Mouse (Mus musculus): ENCODE data around the gene Grm8.
A peak's percentile ranks its signal among the peaks of the same experiment; 100 is the strongest.

The Grm8 gene

DNA sequence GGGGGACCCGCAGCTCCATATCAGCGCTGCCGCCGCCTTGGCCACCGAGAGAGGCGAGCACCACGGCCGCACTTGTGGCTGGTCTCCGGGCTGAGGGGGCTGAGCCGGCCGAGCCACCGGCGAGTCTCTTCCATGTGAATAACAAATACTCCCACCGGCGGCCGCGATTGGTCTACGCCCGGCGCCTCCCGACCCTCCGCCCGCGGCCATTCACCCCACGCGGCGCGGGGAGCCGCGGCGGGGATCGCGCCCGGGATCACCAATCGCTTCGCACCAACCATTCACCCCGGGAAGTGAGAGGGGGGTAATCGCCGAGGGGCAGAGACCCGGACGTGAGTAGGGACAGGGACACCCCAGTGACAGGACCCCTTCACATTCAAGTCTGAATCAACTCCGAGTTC lies at the start of gene Grm8:
Grm8 (minus strand) TSS at position 178 of the 401 bp plus-strand sequence.
- no peak for DNase-seq (ENCODE audit: low read depth)

DNA sequence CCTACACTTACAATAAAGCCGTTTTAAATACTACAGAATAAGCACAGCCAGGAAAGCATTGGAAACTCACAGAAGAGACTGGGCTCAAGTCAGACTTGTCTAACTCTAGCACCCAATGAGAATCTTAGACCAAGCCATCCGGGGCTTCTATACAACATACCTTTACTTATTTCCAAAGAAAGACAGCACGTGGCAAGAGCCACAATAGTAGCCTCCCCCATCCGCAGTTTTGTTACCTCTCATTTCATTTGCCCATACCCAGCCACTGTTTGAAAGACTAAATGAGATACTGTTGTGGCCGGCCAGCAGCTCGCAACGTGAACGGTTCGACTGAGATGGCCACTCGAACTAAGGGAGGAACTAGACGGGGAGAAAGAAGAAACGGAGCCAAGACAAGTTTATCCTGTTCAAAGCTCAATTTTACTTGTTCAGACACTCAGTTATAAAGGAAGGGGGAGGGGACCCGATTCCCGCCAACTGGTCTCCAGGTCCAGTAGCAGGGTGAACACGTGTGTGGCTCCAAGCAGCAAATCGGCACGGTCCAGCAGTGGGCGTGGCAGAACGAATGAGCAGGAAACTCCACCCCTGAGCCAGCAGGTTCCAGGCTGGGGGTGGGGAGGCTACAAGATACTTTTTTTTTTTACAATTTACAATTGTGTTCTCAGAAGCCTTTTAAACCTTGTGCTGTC lies 35.0 kb upstream of the Grm8 start:
- no peak for DNase-seq (ENCODE audit: low read depth)

DNA sequence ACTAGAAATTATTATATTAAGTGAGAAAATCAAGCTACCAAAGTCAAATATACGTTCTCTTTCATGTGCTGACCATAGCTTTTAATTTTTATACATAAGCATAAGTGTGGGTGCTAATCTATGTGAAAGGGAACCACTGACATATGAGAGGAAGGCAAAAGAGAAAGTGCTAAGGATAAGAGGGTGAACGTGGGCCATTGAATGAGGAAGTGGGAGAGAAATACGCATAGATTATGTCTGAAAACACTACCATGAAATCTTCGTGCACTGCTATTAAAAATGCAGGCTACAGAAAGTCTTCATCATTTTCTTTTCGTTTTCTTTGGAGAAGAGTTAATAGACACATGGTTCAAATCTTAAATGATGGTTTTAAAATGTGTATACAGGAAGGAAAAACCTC lies 25.4 kb upstream of the Grm8 start:
- no peak for DNase-seq (ENCODE audit: low read depth)

DNA sequence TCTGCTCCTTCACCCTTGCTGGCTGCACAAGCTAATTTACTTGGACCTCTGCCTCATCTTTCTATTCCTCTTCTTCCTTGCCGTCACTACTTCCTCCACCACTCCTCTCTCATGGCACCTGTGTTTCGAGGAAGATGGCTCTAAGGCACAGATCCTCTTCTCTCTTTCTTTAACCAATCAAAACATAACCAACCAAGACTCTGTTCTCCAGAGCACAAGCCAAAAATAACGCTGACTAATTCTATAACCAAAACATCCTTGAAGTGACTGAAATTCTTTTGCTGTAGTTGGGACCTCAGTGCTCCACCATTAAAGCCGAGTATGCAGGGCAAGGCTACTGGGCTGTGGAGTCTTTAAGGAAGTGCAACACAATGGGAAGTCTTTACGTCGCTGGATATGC lies 11.5 kb upstream of the Grm8 start:
- no peak for DNase-seq (ENCODE audit: low read depth)

DNA sequence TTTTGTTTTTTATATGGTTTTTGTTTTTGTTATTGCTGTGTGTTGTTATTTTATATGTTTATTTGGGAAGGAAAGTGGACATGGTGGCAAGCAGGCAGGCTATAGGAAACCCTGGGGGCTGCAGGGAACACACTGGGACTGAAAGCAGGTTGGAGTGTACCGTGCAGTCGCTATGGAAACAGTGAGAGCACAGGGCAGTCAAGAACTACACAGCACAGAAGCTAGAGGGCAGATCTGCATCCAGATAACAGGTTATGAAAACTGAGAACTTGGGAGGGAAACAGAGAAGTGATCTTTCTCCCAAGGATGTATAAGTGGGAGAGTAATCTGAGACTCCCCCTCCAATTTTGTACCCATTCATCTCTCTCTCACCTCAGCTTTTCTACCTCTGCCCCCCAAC lies 7.4 kb upstream of the Grm8 start:
- DNase-seq (ENCODE audit: low read depth) = no peak

DNA sequence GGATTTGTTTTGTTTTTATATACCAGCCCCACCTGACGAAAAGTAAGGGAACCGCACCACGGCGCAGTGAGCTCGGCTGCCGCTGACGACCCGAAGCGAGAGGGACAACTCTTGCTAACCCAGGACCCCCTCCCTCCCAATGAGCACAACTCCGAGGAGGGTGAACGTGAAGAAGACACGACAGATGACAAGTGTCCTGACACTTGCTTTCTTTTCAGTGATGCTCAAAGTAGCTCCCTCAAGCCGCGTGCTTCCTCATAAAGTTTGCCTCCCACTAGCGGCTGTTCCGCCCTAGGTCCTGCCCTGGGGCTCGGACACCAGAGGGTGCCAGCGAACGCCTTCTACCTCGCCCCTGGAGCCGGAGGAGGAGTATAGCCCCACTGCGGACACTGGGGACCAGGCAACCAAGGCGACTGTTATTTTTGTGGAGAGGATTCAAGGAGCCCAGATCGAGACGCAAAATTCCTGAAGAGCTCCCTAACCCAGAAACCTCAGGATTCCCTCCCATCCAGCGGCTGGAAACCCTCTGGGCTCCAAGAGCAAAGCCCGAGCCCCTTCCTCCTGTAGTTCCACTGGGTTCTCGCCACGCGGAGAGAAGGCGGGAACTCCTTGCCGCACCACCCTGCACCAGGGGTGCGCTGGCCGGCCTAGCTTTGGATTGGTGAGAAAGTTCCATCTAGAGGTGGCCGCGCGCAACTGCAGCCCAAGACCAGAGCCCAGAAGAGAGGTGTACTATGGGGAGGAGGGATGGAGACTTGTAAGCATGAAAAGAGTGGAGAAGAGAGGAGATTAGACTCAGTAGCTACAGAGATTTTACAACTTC lies 644 bp upstream of the Grm8 start:
- DNase-seq (ENCODE audit: low read depth) = peak; percentile 63

DNA sequence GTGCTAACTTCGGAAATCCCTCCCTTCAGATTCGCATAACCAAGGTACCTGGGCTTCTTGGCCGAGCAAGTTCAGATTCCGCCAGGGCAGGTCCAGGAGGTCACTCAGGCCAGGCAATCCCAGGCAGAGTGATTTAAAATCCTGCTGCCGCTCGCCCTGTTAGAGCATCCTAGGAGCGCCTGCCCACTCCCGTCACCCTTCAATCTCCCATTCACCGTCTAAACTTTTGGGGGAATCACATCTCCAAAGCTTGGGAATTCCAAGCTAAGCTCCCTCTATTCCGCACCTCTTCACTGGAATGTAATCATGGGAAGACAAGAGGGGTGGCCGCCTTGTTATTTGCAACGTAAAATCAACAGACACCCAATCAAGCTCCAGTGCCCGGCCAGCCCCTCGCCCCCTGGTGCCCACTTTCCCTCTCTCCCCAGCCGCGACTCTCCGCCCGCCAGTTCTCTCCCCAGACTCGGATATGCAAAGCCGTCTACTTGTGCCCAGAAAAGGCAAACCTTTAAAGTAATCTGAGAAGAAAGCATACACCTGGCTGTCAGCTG lies 652 bp downstream of the Grm8 start:
- no peak for DNase-seq (ENCODE audit: low read depth)

DNA sequence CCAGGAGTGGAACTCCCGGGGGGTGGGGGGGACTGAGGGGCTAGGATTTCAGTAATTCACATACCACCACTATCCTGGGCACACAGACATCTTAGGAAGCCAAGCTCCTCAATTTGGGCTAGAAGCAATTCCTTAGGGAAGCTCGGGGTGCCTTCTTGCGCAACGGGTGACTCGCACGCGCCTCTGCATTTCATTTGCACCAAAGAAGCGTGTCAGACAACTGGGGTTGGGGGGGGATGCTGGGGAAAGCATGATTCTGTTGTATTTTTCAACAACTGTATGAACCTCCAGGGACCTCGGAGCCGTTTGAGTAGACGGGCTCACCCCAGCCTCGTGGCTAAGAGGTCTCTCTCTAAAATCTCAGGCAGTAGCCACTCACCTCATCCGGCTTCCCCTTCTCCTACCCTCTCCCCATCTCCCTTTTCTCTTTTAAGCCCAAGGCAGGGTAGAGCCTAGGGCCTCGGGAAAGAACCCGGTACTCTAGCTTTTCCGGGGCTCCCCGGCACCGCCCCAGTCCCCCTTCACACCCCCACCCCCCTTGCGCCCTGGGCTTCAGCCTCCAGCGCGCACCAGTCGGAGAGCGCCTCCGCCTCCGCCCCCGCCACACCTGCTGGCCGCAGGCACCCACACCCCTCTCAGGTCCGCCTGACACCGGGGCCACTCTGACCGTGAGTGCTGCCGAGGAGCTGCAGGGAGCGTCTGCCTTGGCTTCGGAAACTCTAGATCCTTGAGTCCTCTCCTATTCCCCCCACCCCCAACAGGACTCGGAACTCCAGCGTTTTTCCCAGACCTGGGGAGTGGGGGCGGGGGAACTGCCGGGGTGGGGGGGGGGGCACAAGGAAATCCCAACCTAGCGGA lies 1.5 kb downstream of the Grm8 start:
- DNase-seq (ENCODE audit: low read depth) = no peak

DNA sequence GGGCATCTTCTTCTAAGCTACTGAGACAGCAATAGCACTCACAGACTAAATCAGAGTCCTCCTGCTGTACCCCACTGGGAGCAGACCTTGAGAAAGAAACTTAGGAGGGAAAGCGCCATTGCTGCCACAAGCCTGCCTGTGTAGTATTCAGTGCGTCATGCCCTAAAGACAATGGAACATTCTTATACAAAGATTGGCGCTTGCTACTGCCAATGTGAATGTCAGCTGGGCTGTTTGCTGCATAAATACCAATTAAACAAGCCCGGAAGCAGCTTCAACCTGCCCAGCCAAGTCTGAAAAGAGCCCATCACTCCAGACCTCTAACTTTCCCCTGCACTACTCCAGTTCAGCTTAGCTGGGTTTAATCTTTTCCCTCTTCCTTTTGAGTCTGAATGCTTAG lies 2.9 kb downstream of the Grm8 start:
- DNase-seq (ENCODE audit: low read depth) = no peak

DNA sequence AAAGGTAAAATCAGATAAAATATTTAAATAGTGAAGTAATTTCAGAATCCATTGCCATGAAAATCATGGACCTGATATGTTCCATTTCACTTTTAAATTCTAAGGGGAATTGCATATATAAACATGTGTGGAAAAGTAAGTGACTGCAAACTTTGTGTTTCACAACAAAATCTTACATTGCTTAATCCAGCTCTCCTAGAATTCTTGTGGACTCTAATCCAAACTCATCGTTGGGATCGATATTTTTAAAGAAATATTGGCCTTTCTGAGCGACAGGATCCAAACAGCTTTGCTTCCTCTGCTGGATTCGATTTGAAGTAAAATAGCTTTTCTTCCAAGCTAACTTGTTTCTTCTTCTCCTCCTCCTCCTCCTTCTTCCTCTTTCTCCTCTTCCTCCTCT lies 6.1 kb downstream of the Grm8 start:
- DNase-seq (ENCODE audit: low read depth) = no peak

DNA sequence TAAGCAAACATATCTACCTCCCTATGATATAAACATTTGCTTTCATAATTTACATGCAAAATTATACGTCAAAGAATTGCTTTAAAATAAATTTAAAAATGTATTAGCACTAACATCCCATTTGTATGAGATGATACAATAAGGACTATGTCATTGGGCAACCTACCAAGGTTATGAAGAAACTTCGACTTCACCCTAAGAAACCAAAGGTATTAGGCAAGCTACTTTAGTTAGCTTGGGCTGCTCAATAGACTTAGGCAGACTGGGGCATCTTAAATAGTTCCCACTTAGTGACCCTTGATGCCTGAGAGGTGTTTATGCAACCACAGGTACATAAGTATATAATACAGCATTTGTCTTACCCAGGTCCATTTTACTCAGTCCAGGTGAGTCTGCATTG lies 19.5 kb downstream of the Grm8 start:
- DNase-seq (ENCODE audit: low read depth) = no peak

DNA sequence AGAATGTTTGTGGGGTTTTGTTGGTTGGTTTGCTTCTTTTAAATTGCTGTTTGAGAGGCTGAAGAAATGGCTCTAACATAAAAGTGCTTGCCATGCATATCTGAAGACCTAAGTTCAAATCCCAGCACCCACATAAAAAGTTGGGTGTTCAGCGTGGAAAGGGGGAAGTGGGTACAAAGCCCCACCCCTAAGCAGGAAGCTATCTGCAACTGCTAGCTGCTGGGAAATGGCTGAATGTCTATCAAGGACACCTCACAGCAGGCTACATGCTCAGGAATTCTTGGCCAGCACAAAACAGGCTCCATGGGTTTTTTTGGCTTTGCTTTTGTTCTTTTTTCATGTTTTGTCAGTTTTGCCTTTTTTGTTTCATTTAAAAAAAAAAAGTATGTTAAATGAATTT lies 20.1 kb downstream of the Grm8 start:
- DNase-seq (ENCODE audit: low read depth) = no peak

DNA sequence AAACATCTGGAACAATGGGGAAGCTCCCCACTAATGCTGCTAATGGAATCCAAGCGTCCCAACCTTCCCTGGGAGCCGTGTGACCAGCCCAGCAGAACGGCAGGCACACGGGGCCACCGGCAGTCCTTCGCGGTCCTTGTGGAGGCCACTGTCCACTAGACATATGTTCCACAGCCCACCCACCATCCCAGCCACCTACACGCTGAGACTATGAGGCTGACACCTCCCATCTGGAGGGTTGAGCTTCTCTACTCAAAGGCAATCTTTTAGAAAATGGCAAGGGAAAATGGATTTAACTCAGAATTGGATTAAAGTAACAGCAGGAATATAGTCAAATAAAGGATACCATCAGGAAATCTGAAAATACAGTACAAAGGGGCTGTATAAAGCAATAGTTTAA lies 23.4 kb downstream of the Grm8 start:
- DNase-seq (ENCODE audit: low read depth) = no peak

DNA sequence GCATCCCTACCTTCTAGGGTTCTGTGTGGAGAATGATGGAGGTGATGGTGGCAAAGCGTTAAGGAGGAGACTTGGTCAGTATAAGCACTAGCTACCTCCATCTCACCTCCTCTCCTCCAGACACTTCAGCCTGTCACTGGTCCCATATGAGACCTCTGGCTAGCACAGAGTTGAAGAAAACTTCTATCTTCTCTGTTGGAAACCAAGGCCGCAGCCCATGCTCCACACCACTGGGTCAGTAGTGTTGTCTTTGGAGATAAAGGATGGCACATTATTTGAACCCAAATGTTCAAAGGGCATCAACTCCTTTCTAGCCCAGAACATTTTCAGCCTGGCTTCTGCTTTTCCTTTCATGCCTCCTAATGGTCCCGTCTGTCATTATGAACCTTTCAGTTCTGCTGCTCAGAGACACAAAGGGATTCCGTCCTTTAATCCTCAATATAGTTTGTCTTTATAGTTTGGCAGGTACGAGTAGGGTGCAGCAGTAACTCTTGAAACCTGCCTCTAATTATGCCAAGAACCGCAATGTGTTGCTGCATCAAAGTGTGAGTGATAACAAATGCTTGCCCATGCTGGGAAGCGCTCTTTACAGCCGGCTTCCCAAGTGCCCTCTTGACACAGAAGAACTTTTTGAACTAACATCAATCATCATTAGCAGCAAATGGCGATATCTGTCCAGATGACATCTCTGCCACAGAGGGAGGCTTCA lies 32.2 kb downstream of the Grm8 start:
- no peak for DNase-seq (ENCODE audit: low read depth)

DNA sequence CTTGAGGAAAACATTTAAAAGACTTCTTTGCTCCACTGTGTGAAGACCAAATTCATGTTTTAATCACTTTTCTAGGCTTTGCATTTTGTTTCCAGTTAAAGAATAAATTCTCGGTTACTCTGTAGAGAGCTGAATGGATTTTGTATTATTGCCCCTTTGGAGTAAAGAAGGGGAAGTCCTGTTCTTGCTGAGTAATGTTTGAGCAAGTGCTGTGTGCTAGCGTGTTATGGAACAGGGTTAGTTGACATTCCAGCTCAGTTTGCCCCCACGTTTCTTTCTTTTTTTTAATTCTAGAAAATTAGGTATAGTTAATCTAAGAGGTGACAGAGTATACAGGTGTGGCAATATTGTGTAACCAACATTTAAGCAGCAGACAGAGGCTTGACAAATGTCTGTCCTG lies 35.0 kb downstream of the Grm8 start:
- DNase-seq (ENCODE audit: low read depth) = no peak

DNA sequence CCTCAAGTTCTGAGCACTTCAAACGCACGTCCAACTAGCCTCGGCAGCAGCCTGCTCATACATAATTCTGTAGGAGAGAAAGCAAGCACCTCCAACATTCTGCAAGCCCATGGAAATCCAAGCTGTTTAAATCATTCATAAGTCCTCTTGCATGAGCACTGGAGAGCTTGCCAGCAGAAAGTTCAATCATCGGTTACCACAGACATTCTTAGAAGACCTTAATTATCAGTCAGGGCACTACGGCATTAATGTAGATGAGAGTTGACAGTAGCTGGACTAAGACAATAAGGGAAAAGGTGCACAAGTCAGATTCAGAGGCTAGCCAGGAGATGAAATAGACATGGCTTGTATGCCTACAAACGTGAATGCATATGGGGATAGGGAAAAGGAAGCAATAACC lies 42.5 kb downstream of the Grm8 start:
- DNase-seq (ENCODE audit: low read depth) = no peak

DNA sequence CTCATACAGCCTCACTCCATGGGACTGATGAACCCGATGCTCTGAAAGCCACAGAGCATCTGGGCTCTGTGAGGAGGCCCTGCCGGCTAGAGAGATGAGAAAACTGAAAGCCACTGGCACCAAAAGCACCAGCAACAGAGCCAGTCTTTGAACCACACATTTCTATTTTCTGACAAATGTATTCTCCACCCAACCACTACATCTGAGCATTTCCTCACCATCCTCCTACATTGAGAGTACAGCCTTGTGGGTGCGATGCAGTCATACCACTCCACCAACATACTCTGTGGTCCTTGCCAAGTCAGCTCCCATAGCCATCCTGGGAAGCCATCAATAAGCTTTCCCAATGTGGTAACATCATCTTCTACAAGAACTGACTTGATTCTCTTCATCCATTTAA lies 43.1 kb downstream of the Grm8 start:
- DNase-seq (ENCODE audit: low read depth) = no peak

DNA sequence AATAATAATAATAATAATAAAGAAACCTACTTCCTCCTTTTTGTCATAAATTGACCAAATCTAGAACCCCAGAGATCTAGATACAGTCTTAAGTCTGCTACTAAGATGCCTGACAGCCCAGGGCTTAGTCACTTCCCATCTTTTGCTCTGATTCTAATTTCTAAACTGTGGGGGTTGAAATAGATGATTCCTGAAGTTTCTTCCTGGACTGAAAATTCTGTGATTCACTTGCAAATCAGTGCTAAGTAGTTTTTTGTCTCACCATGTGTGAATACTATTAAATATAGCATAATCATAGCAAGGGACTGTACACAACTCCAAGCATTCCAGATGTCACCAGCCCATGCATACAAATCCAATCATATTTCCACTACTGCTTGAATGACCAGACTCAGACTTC lies 44.0 kb downstream of the Grm8 start:
- DNase-seq (ENCODE audit: low read depth) = no peak

DNA sequence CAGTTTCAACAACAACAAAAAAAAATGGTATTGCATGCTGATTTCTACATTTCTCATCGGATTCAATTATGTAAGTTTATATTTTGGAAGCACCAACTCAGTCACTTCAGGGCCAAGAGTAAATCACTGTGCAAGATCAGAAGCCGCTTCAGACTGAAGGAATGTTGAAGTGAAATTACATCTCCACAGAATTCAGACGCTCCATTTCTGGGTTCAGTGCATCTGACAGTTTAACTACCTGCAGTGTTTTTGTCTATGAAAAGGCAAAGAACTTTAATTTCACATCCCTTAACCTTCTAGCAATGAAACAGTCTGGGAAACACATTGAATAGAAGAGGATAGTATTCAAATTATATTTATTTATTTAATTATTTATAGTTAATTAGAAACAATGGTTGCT lies 59.4 kb downstream of the Grm8 start:
- DNase-seq (ENCODE audit: low read depth) = no peak

DNA sequence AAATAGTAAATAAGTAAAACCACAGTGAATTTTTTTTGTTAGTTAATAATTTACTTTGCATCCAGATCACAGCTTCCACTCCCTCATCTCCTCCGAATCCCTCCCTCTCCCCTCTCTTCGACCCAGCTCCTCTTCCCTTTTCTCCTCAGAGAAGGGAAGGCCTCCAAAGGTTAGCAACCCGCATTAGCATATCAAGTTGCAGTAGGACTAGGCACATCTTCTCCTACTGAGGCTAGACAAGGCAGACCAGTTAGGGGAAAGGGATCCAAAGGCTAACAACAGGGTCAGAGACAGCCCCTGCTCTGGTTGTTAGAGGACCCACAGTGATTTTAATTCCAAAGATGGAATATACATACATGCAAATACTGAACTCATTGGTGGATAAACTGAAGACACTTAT lies 60.5 kb downstream of the Grm8 start:
- DNase-seq (ENCODE audit: low read depth) = no peak

DNA sequence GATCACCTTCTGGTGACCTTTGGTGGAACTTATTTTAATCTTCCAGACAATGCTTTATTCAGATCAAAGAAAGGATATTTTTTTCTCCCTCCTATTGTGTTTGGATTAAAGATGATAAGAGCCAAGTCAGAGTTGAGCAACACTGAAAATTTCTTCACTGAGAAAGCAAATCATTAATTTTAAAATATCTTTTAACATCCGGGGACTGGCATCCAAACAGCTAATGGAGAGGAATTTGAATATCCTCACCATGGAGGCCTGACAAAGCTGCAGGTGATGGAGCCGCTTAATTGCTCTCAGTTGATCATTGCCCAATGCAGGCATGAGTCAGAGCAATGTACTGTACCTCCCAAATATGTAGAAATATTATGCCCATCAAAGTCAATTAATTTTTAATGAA lies 83.0 kb downstream of the Grm8 start:
- DNase-seq (ENCODE audit: low read depth) = no peak

DNA sequence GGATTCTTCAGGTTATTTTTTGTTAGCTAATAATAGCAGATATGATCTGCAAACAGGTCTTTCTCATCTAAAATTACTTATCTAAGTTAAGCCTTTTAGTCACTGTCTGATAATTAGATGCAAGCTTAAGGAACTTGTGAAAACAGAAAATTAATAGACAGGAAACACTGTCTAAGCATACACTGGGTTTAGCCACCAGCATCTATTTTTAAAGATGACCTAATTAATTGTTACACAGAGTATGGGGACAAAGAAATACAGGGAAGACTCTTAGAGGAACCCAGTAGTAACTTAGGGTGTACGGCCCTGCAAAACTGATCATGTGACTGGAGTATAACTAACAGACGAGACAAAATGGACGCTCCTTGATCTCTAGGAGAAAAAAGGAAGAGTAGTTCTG lies 92.6 kb downstream of the Grm8 start:
- no peak for DNase-seq (ENCODE audit: low read depth)

Measured in c-Kit-positive CD71-negative TER-119-negative erythroid progenitor cells, embryonic 14.5 days (primary cell).